Mouse (Mus musculus) olfactory bulb, adult 2 months (tissue): Measurements from ENCODE around the gene Pex19. TPM values are rescaled to one million over a fixed set of nuclear protein-coding genes. Genes with fewer than 3 reads are reported as not detected.

ENCODE experiments used
- H3K27ac ChIP-seq: fragments of 200-500 bp; 2 replicates; pipeline ENCODE4 v1.5.1; 2012; ENCODE audit warnings: low read depth, low read length; ENCODE audit not compliant: insufficient read depth
- H3K4me1 ChIP-seq: fragments of 200-500 bp; 2 replicates; pipeline ENCODE4 v1.6.1; 2012; ENCODE audit warnings: low read length; ENCODE audit not compliant: control insufficient read depth, insufficient read depth
- H3K4me3 ChIP-seq: fragments of 200-500 bp; 2 replicates; pipeline ENCODE4 v1.5.1; 2012; ENCODE audit warnings: mild to moderate bottlenecking, low read depth, low read length, moderate library complexity; ENCODE audit not compliant: insufficient read depth
- CTCF ChIP-seq: fragments of 200-500 bp; IDR thresholded peaks from 2 replicates; pipeline ENCODE4 v1.5.1; 2012; ENCODE audit warnings: low read depth, mild to moderate bottlenecking, low read length, moderate library complexity; ENCODE audit not compliant: insufficient read depth
- POLR2A ChIP-seq: fragments of 200-500 bp; IDR thresholded peaks from 2 replicates; pipeline ENCODE4 v1.6.1; 2012; ENCODE audit warnings: mild to moderate bottlenecking, low read depth, low read length, moderate library complexity; ENCODE audit not compliant: insufficient read depth
- WGBS: fragments of 180-500 bp; shearing (Covaris S2); methylation state at CpG from one replicate; pipeline ENCODE4 v1.1.7; 2018; 5-methylcytosine and 5-hydroxymethylcytosine counted together
- polyA plus RNA-seq: library from polyadenylated mRNA; stranded (reverse); fragments of >200 nt; gene quantifications from 2 replicates; pipeline ENCODE4 v1.2.4, GENCODE M21; 2012; ENCODE audit warnings: low replicate concordance; ENCODE audit not compliant: missing spikeins, insufficient read depth, insufficient read length

Gene Pex19
- polyA plus RNA-seq, 1 experiment = 478 TPM

DNA sequence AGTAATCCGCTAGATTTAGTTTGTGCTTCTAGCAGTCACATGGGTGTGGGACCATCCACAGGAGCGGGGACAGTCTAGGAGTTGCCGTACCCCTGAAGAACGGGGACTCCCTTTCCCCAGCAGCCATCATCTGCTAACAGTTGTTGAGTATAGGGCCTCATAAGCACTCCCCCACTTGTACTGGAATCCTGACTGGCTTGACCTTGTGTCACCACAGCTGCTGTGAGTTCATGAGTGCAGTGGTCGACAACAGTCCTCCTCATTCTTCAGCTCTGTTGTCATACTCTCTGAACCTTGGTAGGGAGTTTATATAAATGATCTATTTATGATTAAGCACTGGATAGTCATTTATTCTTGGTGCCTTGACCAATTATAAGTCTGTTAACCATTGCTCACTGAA is 43.3 kb downstream of the Pex19 start:
- 97% methylated on average over 5 of the region's 5 CpGs for WGBS
- peaks cover 13% of the 10 kb centered on the region for H3K4me1 ChIP-seq
- H3K27ac ChIP-seq = no peak overlapping the region
- TF ChIP-seq CTCF (no peak), POLR2A (no peak)
- H3K4me3 ChIP-seq = no peak overlapping the region

- Histone ChIP-seq H3K27ac (no peak overlapping the region), H3K4me1 (peaks cover 15% of the 10 kb centered on the region), H3K4me3 (no peak overlapping the region)
- TF ChIP-seq CTCF = no peak
- no peak for TF ChIP-seq POLR2A
- WGBS = 93% methylated on average over 21 of the region's 21 CpGs
These were observed 45.8 kb downstream of the Pex19 start for GRCm38 (mm10) chr1:172172381-172172780.

DNA sequence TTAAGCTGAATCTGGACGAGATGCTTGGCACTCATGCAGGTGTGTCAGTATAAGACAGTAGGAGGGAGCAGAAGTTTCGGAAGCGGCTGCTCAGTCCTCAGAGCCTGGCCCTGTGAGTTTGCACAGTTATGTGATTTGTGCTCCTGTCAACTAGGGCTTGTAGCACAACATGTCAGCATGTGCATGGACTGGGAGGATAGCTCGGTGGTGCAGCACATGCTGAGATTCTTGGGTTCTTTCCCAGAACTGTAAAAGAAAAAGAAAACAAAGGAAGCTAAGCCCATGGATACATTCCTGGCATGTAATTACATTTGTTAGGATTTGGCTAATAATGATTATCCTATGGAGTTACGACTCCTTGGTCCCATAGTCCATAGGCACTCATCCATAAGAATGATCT is 46.6 kb downstream of the Pex19 start:
- TF ChIP-seq POLR2A = no peak
- no peak for TF ChIP-seq CTCF
- Histone ChIP-seq H3K4me1 (peaks cover 19% of the 10 kb centered on the region), H3K4me3 (no peak overlapping the region), H3K27ac (no peak overlapping the region; the same call in 1 of the 2 replicates)
- 22% methylated on average over 5 of the region's 5 CpGs for WGBS

DNA sequence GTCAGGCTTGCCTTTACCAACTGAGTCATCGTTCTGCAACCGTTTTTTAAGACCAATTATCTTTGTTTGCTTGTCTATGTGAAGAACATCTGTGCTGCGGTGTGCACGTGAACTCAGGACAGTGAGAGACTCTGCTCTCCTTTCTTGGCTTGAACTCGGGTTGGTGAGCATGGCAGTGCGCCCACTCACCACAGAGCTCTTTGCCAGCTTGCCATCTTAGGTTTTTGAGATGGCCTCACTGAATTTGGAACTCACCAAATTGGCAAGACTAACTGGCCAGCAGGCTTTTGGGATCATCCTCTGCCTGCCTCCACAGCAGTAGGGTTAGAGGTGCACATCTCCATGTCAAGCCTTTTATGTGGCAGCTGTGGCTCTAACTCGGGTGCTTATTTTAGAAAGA is 51.2 kb downstream of the Pex19 start:
- H3K4me1 ChIP-seq = peaks cover 12% of the 10 kb centered on the region

DNA sequence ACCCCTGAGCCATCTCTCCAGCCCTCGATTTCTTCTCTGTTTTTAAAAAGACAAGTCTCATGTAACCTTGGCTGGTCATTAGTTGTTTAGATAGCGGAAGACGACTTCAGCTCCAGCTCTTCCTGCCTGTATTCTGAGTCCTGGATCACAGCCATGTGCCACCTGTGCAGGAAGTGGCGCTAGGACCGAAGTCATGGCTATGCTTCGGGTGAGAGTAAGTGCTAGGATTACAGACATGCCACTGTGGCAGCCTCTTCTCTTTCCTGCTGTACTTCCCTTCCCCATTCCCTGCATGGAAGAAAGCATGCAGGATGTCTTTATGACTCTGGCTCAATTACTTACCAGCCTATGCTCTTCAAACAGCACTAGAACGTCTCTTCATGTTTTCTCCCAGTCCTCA is 52.5 kb downstream of the Pex19 start:
- Histone ChIP-seq H3K4me3 (no peak overlapping the region), H3K27ac (no peak overlapping the region), H3K4me1 (peaks cover 6% of the 10 kb centered on the region)
- TF ChIP-seq POLR2A = no peak
- WGBS = 59% methylated on average over 7 of the region's 7 CpGs

More for the DNA sequence above, 51.2 kb downstream of the Pex19 start:
- H3K27ac ChIP-seq = 0 out of 2 replicates have a peak overlapping the region, but pooled peaks have one; percentile 25
- no peak for TF ChIP-seq CTCF
- no peak for TF ChIP-seq POLR2A
- no peak overlapping the region for H3K4me3 ChIP-seq
- WGBS = 25% methylated on average over 7 of the region's 7 CpGs

GRCm38 (mm10) chr1:172180881-172181280 is 54.3 kb downstream of the Pex19 start:
- WGBS = 57% methylated on average over 4 of the region's 4 CpGs
- TF ChIP-seq CTCF (no peak), POLR2A (no peak)
- H3K4me1 ChIP-seq = peaks cover 5% of the 10 kb centered on the region
- no peak overlapping the region for H3K4me3 ChIP-seq
- no peak overlapping the region for H3K27ac ChIP-seq

DNA sequence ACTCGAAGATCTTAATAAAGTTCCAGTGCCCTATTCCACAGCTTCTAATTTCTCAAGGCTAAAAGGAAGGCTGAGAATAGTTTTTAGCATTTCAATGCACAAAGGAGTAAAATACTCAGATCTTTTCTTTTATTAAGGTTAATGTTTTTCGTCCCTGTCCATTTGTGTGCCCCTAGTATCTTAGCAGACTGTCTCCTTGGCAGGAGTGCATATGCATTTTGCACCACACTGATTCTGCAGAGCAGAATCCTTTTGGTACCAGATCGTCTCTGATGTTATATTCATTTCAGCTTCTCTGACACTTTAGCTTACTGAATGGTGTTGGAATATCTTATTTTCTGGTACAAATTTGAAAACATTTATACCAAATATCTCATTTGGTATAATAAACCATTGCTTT is 55.2 kb downstream of the Pex19 start:
- Histone ChIP-seq H3K4me3 (no peak overlapping the region), H3K27ac (no peak overlapping the region), H3K4me1 (peaks cover 5% of the 10 kb centered on the region)
- WGBS = 75% methylated on average over 3 of the region's 3 CpGs
- TF ChIP-seq POLR2A = no peak
- no peak for TF ChIP-seq CTCF

- WGBS = 97% methylated on average over 6 of the region's 6 CpGs
- no peak overlapping the region for H3K4me3 ChIP-seq
- H3K4me1 ChIP-seq = no peaks in the 10 kb centered on the region
- TF ChIP-seq CTCF = no peak
- no peak for TF ChIP-seq POLR2A
- H3K27ac ChIP-seq = no peak overlapping the region
These were observed 56.5 kb downstream of the Pex19 start for GRCm38 (mm10) chr1:172183056-172183455.

DNA sequence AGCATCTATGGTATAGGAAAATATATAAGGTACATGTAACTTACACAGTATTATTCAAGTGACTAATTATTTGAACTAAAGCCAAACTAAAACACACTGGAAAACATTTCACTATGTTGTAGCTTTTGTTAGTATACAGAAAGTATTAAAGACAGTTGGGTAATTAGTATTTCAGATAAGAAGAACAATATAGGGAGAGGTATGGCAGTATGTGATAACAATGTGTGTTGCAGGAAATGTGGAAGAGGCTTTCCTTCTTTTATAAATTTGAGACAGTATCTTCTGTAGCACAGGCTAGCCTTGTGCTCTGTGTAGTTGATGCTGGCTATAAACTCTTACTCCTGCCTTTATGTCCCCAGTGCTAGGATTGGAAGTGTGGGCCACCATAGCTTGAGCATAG is 57.4 kb downstream of the Pex19 start:
- Histone ChIP-seq H3K27ac (no peak overlapping the region), H3K4me3 (no peak overlapping the region), H3K4me1 (no peaks in the 10 kb centered on the region)
- no peak for TF ChIP-seq CTCF
- TF ChIP-seq POLR2A = no peak

Other genes with a start within 250 kb of the Pex19 start
- gene Gm10521, start 231.1 kb upstream of the Pex19 start, polyA plus RNA-seq = not detected in 2 replicates
- gene Slamf6, start 209.2 kb upstream of the Pex19 start, polyA plus RNA-seq = not detected in 2 replicates
- not detected in 2 replicates for gene Vangl2, start 98.3 kb upstream of the Pex19 start, polyA plus RNA-seq
- not detected in 2 replicates for gene Nhlh1, start 69.2 kb upstream of the Pex19 start, polyA plus RNA-seq
- gene Copa, start 44.2 kb upstream of the Pex19 start, polyA plus RNA-seq = 120 and 157 TPM in 2 replicates
- gene Ncstn, start 44.0 kb upstream of the Pex19 start, polyA plus RNA-seq = 196 TPM in 1 of 2 replicates, not detected in the other
- gene Dcaf8, start 21.3 kb downstream of the Pex19 start, polyA plus RNA-seq = 96.2 TPM in 1 of 2 replicates, not detected in the other
- 189 TPM in 1 of 2 replicates, not detected in the other for gene Pea15a, start 80.0 kb downstream of the Pex19 start, polyA plus RNA-seq
- gene Casq1, start 93.1 kb downstream of the Pex19 start, polyA plus RNA-seq = not detected in 2 replicates
- gene Atp1a4, start 131.7 kb downstream of the Pex19 start, polyA plus RNA-seq = not detected in 2 replicates
- gene Igsf8, start 134.9 kb downstream of the Pex19 start, polyA plus RNA-seq = not detected in 2 replicates
- 130 and 318 TPM in 2 replicates for gene Atp1a2, start 171.3 kb downstream of the Pex19 start, polyA plus RNA-seq
- not detected in 2 replicates for gene Kcnj9, start 202.6 kb downstream of the Pex19 start, polyA plus RNA-seq
- gene Kcnj10, start 214.5 kb downstream of the Pex19 start, polyA plus RNA-seq = 93.5 and 169 TPM in 2 replicates
- gene Pigm, start 249.8 kb downstream of the Pex19 start, polyA plus RNA-seq = not detected in 2 replicates